Mouse (Mus musculus) macrophage (primary cell): Measurements from ENCODE around the gene Bdnf. TPM values are rescaled to one million over a fixed set of nuclear protein-coding genes. Genes with fewer than 3 reads are reported as not detected.

Experiments used
- H3K27ac ChIP-seq: fragments of 350-480 bp; formaldehyde crosslinking; 2 replicates; pipeline ENCODE4 v1.9.0; 2021
- H3K36me3 ChIP-seq: fragments of 350-480 bp; formaldehyde crosslinking; 2 replicates; pipeline ENCODE4 v1.9.0; 2021; ENCODE audit errors: inconsistent target
- H3K4me3 ChIP-seq: fragments of 350-480 bp; formaldehyde crosslinking; 2 replicates; pipeline ENCODE4 v1.9.0; 2021; ENCODE audit errors: inconsistent target
- H3K79me2 ChIP-seq: fragments of 350-480 bp; formaldehyde crosslinking; 2 replicates; pipeline ENCODE4 v1.9.0; 2021; ENCODE audit errors: inconsistent target
- WGBS: methylation state at CpG from one replicate; pipeline ENCODE4 v1.1.7; 2026; ENCODE audit warnings: inconsistent platforms; ENCODE audit not compliant: missing documents; 5-methylcytosine and 5-hydroxymethylcytosine counted together
- polyA plus RNA-seq: library from polyadenylated mRNA; stranded (reverse); fragments of 250-400 nt; gene quantifications from 3 replicates; pipeline ENCODE4 v1.2.4, GENCODE M21; 2018; ENCODE audit warnings: inconsistent platforms

Gene Bdnf
- polyA plus RNA-seq, 1 experiment from 2014 or later: not detected

GRCm38 (mm10) chr2:109693178-109694115 is 18.9 kb downstream of the Bdnf start:
- Histone ChIP-seq H3K27ac (no peak overlapping the region), H3K79me2 (no peaks in the 10 kb centered on the region), H3K36me3 (no peaks in the 10 kb centered on the region), H3K4me3 (no peak overlapping the region)
- WGBS: 5% methylated on average over 60 of the region's 67 CpGs

DNA sequence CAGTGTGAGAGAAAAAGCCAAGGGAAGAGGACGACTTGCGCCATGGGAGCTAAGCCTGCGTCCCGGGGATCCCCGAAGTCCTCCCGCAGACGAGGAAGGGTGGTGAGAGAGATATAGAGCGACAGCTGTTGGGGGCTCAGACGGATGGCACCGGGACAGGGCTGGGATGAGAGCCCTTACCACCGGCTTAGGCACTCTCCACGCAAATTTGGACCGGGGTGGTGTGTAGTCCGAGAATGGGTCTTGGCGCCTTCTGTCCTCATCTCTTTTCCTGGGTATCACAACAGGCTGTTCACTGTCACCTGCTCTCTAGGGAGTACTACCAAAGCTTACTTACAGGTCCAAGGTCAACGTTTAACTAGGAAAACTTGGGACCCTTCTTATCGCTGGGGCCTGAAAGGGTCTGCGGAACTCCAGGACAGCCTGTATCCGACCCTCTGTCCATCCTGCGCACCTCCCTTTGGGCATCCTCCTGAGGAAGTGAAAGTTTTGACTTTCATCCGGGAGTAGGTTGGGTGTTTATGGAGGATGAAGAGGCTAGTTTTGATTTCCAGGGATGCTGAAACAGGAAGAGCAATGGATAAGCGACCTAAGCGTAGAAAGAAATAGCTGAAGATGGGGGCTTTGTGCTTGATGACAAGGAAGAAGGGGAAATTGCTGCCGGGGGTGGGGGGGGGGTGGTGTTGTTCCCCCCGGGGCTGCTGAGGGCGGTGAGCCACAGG is 19.8 kb downstream of the Bdnf start:
- H3K36me3 ChIP-seq: no peaks in the 10 kb centered on the region
- no peak overlapping the region for H3K27ac ChIP-seq
- H3K79me2 ChIP-seq: no peaks in the 10 kb centered on the region
- 4% methylated on average over 26 of the region's 26 CpGs for WGBS
- no peak overlapping the region for H3K4me3 ChIP-seq

DNA sequence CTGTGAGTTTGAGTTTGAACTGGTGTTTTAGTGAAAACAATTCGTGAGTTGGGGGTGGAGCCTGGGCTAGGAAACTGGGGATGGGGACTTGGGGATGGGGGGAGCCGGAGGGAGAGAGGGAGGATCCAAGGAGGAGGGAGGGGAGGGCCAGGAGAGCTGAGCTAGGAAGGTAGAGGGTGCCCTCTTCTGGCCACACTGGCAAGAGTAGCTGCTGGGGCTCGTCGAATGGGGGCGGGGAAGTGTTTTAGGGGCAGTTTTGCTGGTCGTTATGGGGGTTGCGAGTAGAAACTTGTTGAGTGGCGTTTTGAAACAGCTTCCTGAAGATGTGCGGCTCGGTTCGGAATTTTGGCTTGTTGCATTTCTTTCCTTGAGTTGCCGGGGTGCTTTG is 20.3 kb downstream of the Bdnf start:
- 3% methylated on average over 10 of the region's 12 CpGs for WGBS
- H3K36me3 ChIP-seq: no peaks in the 10 kb centered on the region
- H3K79me2 ChIP-seq: no peaks in the 10 kb centered on the region
- H3K27ac ChIP-seq: no peak overlapping the region
- H3K4me3 ChIP-seq: no peak overlapping the region

GRCm38 (mm10) chr2:109697151-109697550 is 22.7 kb downstream of the Bdnf start:
- 11% methylated on average over 4 of the region's 4 CpGs for WGBS

DNA sequence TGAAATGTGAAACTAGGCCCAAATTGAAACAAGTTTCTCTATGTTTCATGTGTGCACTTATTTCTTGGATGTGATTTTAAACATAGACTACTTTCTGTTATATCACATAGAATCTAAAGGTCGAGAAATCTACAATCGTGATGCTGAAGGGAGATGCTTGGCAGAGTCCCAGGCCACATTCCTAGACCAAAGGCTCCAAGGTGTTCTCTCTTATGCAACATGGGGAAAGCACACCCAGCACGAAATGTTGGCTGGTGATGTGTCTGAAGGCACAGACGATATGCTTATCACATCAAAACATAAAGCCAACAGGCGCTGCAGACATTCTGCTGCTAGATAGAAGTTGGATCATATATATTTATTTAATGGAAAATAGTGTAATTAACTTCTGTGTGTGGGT is 25.8 kb downstream of the Bdnf start:
- no peaks in the 10 kb centered on the region for H3K36me3 ChIP-seq
- no peaks in the 10 kb centered on the region for H3K79me2 ChIP-seq
- WGBS: 78% methylated on average over 4 of the region's 5 CpGs
- no peak overlapping the region for H3K27ac ChIP-seq
- no peak overlapping the region for H3K4me3 ChIP-seq

More at GRCm38 (mm10) chr2:109697151-109697550, 22.7 kb downstream of the Bdnf start:
- Histone ChIP-seq H3K27ac (no peak overlapping the region), H3K79me2 (no peaks in the 10 kb centered on the region), H3K4me3 (no peak overlapping the region), H3K36me3 (no peaks in the 10 kb centered on the region)

GRCm38 (mm10) chr2:109703588-109703987 is 29.1 kb downstream of the Bdnf start:
- H3K27ac ChIP-seq: no peak overlapping the region
- WGBS: 90% methylated on average over 4 of the region's 4 CpGs

GRCm38 (mm10) chr2:109704053-109704452 is 29.6 kb downstream of the Bdnf start:
- H3K79me2 ChIP-seq: no peaks in the 10 kb centered on the region
- WGBS: 83% methylated on average over 5 of the region's 5 CpGs
- no peak overlapping the region for H3K27ac ChIP-seq
- H3K4me3 ChIP-seq: no peak overlapping the region
- H3K36me3 ChIP-seq: no peaks in the 10 kb centered on the region

More at GRCm38 (mm10) chr2:109703588-109703987, 29.1 kb downstream of the Bdnf start:
- H3K36me3 ChIP-seq: no peaks in the 10 kb centered on the region
- H3K79me2 ChIP-seq: no peaks in the 10 kb centered on the region
- no peak overlapping the region for H3K4me3 ChIP-seq

DNA sequence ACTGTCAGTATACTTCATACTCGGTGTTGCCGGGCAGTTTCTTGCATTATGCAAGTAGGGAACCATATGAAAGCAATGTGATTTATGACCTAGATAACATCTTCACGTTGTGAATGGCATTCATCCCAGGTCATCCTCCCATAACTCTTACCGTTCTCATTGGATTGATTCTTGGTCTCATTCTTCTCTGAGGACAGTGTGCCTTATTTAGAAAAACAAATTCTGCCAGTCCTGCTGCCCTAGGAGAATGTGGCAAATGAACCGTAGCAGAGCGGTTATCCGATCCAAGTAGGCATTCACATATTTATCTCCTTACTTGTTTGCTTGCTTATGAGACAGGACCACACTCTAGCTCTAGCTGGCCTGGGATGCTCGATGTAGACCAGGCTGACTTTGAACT is 32.0 kb downstream of the Bdnf start:
- 85% methylated on average over 8 of the region's 8 CpGs for WGBS
- Histone ChIP-seq H3K79me2 (no peaks in the 10 kb centered on the region), H3K36me3 (no peaks in the 10 kb centered on the region), H3K27ac (no peak overlapping the region), H3K4me3 (no peak overlapping the region)

DNA sequence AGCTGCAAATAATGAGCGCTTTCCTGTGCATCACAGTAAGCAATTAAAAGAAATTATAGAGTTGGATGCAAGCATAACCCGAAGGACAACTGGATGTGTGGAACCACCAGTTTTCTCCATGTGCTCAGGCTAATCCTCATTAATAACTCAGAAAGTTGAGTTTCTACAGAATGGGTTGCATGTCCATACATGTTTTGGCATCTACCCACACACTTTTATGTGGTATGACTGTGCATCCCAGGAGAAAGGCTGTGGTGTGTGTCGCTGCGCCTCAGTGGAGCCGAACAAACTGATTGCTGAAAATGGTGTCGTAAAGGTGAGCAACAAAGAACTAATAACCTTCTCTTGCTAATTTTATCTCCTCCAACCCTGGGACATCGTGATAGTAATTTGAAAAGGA is 34.8 kb downstream of the Bdnf start:
- no peaks in the 10 kb centered on the region for H3K79me2 ChIP-seq
- WGBS: 89% methylated on average over 7 of the region's 7 CpGs
- no peak overlapping the region for H3K4me3 ChIP-seq
- H3K36me3 ChIP-seq: no peaks in the 10 kb centered on the region
- no peak overlapping the region for H3K27ac ChIP-seq

DNA sequence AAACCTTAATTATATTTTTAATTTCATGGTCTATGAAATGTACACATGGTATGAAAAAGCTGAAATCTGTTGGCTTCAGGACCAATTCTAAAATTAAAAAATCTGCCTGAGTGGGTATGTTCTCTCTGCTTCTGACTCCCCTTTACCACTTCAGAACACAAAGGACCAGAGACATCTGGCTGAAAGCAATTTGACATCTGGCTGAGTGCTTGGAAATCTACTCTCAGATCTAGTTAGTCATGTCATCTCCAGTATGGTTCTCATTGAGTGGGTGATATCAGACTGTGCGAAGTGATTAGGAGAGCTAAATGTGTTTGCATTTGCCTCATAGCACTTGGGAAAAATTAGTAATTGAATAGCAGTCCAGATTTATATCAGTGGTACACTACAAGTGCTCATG is 36.5 kb downstream of the Bdnf start:
- Histone ChIP-seq H3K79me2 (no peaks in the 10 kb centered on the region), H3K27ac (no peak overlapping the region), H3K36me3 (no peaks in the 10 kb centered on the region), H3K4me3 (no peak overlapping the region)
- WGBS: 85% methylated on average over 1 of the region's 1 CpGs

DNA sequence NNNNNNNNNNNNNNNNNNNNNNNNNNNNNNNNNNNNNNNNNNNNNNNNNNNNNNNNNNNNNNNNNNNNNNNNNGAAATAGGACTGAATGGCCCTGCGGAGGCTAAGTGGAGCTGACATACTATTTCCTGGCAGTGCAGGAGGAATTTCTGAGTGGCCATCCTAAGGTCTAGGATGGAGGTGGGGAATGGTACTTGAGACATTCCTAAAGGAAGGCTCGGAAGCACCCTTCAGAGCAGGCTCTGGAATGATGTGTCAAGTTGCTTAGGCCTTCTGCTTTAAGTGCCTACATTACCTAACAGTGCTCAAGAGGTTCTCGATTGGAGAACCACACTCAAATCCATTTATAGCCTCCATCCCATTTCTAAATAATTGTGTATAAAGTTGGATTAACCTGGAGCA is 50.8 kb downstream of the Bdnf start:
- Histone ChIP-seq H3K4me3 (no peak overlapping the region), H3K36me3 (no peaks in the 10 kb centered on the region), H3K27ac (no peak overlapping the region), H3K79me2 (no peaks in the 10 kb centered on the region)
- WGBS: 82% methylated on average over 3 of the region's 3 CpGs

DNA sequence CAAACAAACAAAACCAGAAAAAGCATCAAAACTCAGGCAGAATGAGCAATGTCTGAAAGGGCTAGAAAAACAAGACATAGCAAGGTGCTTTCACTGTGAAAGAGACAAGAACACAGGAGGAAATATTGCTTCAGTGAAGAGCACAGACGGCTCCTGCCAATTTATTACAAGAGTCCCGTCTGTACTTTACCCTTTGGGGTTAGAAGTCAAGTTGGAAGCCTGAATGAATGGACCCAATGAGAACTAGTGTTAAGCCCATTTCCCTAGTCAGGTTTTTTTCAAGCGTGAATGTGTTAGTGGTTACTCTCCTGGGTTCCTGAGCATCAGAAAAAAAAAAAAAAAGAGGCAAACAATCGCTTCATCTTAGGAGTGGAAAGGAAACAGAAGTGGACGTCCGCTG is 51.3 kb downstream of the Bdnf start:
- no peaks in the 10 kb centered on the region for H3K36me3 ChIP-seq
- no peak overlapping the region for H3K27ac ChIP-seq
- no peak overlapping the region for H3K4me3 ChIP-seq
- no peaks in the 10 kb centered on the region for H3K79me2 ChIP-seq
- 22% methylated on average over 6 of the region's 6 CpGs for WGBS

GRCm38 (mm10) chr2:109729221-109729620 is 54.7 kb downstream of the Bdnf start:
- Histone ChIP-seq H3K4me3 (no peak overlapping the region), H3K27ac (no peak overlapping the region), H3K36me3 (no peaks in the 10 kb centered on the region), H3K79me2 (no peaks in the 10 kb centered on the region)
- WGBS: 89% methylated on average over 1 of the region's 1 CpGs

DNA sequence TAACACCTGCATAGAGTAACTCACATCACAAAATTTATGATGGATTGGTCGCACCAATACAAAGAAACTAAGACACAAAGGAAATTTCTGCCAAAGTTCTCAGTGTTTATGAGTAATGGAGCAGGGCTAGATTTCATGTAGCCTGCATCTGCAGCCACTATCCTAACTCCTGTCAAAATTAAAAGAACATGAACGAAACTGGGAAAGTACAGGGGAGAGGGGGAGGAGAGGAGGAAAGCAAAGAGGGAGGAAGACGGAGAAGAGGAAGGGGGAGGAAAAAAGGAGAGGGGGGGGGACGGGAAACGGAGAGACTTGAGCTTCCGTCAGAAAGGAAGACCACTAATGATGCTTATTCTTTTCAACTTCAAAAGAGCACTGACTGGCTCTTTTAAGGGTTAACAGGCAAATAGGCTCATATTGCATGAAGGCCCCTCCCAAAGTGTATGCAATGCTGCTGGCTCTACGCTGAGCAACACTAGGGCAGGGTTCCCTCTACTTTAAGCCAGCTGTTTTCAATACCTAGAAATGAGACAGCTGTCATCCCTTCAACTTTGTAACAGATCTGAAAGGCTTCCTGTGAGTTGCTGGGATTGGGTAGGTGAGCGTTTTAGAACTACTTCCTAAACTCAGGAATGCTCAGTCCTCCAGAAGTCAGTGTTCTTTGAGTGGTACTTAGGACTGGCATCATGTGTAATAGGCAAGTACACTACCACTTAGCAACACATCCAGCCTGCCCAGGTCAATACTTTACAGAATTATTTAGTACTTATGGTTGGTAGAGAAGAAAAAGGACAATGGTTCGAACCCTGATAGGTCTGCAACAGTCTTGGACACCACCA is 58.9 kb downstream of the Bdnf start:
- Histone ChIP-seq H3K4me3 (no peak overlapping the region), H3K79me2 (no peaks in the 10 kb centered on the region), H3K27ac (no peak overlapping the region), H3K36me3 (no peaks in the 10 kb centered on the region)
- 54% methylated on average over 9 of the region's 9 CpGs for WGBS
